Mouse (Mus musculus) heart, embryonic 11.5 days (tissue): Measurements from ENCODE around the gene Nxn. TPM values are rescaled to one million over a fixed set of nuclear protein-coding genes. Genes with fewer than 3 reads are reported as not detected.

Experiments
- ATAC-seq: fragments of 200-750 bp; cut with Nextera tagmentation; replicated peaks from 2 replicates; pipeline ENCODE4 v1.8.0; 2017; ENCODE audit warnings: moderate library complexity; ENCODE audit not compliant: insufficient number of reproducible peaks, low FRiP score, low TSS enrichment
- H3K27ac ChIP-seq: fragments of 300-500 bp; sonication (generic); 2 replicates; pipeline ENCODE4 v1.5.1; 2014; ENCODE audit warnings: mild to moderate bottlenecking, low read depth, low read length
- H3K27me3 ChIP-seq: fragments of 300-500 bp; sonication (generic); 2 replicates; pipeline ENCODE4 v1.6.1; 2014; ENCODE audit warnings: mild to moderate bottlenecking, low read length, mixed read lengths; ENCODE audit not compliant: control insufficient read depth, insufficient read depth
- H3K36me3 ChIP-seq: fragments of 300-500 bp; sonication (generic); 2 replicates; pipeline ENCODE4 v1.6.1; 2014; ENCODE audit warnings: mild to moderate bottlenecking, low read length, moderate library complexity, mixed read lengths; ENCODE audit not compliant: control insufficient read depth, insufficient read depth
- H3K4me1 ChIP-seq: fragments of 300-500 bp; sonication (generic); 2 replicates; pipeline ENCODE4 v1.6.1; 2014; ENCODE audit warnings: low read length; ENCODE audit not compliant: control insufficient read depth, insufficient read depth
- H3K4me2 ChIP-seq: fragments of 300-500 bp; sonication (generic); 2 replicates; pipeline ENCODE4 v1.6.1; 2014; ENCODE audit warnings: mild to moderate bottlenecking, moderate library complexity
- H3K4me3 ChIP-seq: fragments of 300-500 bp; sonication (generic); 2 replicates; pipeline ENCODE4 v1.5.1; 2014; ENCODE audit warnings: low read depth, low read length
- H3K9ac ChIP-seq: fragments of 300-500 bp; sonication (generic); 2 replicates; pipeline ENCODE4 v1.6.1; 2014; ENCODE audit warnings: mild to moderate bottlenecking, low read depth, low read length, moderate library complexity
- H3K9me3 ChIP-seq: fragments of 300-500 bp; sonication (generic); replicated peaks from 2 replicates; pipeline ENCODE4 v1.6.1; 2016; ENCODE audit warnings: low read length; ENCODE audit not compliant: control insufficient read depth
- WGBS: fragments of 180-500 bp; shearing (Covaris S2); extraction: QIAGEN DNeasy Blood & Tissue Kit; methylation state at CpG from one replicate; pipeline ENCODE4 v1.1.7; 2014; ENCODE audit not compliant: insufficient replicate concordance; 5-methylcytosine and 5-hydroxymethylcytosine counted together
- polyA plus RNA-seq: library from polyadenylated mRNA; unstranded; fragments of >200 nt; fragmentation: Nextera tagmentation; extraction: Ambion mirVana; gene quantifications from 2 replicates; pipeline ENCODE4 v1.2.1, GENCODE M21; 2014

The Nxn gene
- polyA plus RNA-seq, 1 experiment from 2014 or later: 21.6 TPM

- Histone ChIP-seq H3K4me3 (no peak overlapping the region), H3K9ac (no peak overlapping the region), H3K27ac (no peak overlapping the region), H3K4me1 (peaks cover 54% of the 10 kb centered on the region), H3K36me3 (no peaks in the 10 kb centered on the region), H3K27me3 (no peaks in the 10 kb centered on the region), H3K4me2 (no peak overlapping the region), H3K9me3 (no peaks in the 10 kb centered on the region)
- 33% methylated on average over 6 of the region's 6 CpGs for WGBS
- no peak for ATAC-seq
Measured at GRCm38 (mm10) chr11:76355425-76355824, 43.5 kb downstream of the Nxn start.

- Histone ChIP-seq H3K9ac (no peak overlapping the region), H3K27ac (no peak overlapping the region), H3K4me2 (no peak overlapping the region), H3K4me3 (no peak overlapping the region), H3K4me1 (peaks cover 44% of the 10 kb centered on the region), H3K27me3 (no peaks in the 10 kb centered on the region), H3K9me3 (no peaks in the 10 kb centered on the region), H3K36me3 (no peaks in the 10 kb centered on the region)
- no peak for ATAC-seq
- WGBS: 79% methylated on average over 16 of the region's 16 CpGs
Measured at GRCm38 (mm10) chr11:76352861-76353558, 45.9 kb downstream of the Nxn start.

GRCm38 (mm10) chr11:76351624-76352011 lies 47.3 kb downstream of the Nxn start:
- Histone ChIP-seq H3K9me3 (no peaks in the 10 kb centered on the region), H3K27ac (no peak overlapping the region), H3K36me3 (no peaks in the 10 kb centered on the region), H3K4me1 (peaks cover 34% of the 10 kb centered on the region), H3K27me3 (no peaks in the 10 kb centered on the region), H3K9ac (no peak overlapping the region), H3K4me2 (no peak overlapping the region), H3K4me3 (no peak overlapping the region)
- no peak for ATAC-seq
- 19% methylated on average over 3 of the region's 3 CpGs for WGBS

GRCm38 (mm10) chr11:76350931-76351623 lies 47.9 kb downstream of the Nxn start:
- no peak overlapping the region for H3K27ac ChIP-seq
- WGBS: 44% methylated on average over 10 of the region's 10 CpGs
- ATAC-seq: no peak
- no peaks in the 10 kb centered on the region for H3K27me3 ChIP-seq
- H3K9me3 ChIP-seq: no peaks in the 10 kb centered on the region
- no peak overlapping the region for H3K9ac ChIP-seq
- no peaks in the 10 kb centered on the region for H3K36me3 ChIP-seq
- H3K4me2 ChIP-seq: no peak overlapping the region
- peaks cover 34% of the 10 kb centered on the region for H3K4me1 ChIP-seq
- H3K4me3 ChIP-seq: no peak overlapping the region

GRCm38 (mm10) chr11:76349833-76350232 lies 49.1 kb downstream of the Nxn start:
- peaks cover 24% of the 10 kb centered on the region for H3K4me1 ChIP-seq
- no peaks in the 10 kb centered on the region for H3K27me3 ChIP-seq
- peak overlapping the region; percentile 35; the same call in 1 of the 2 replicates for H3K27ac ChIP-seq
- no peaks in the 10 kb centered on the region for H3K36me3 ChIP-seq
- H3K4me2 ChIP-seq: no peak overlapping the region
- no peak overlapping the region for H3K4me3 ChIP-seq
- no peaks in the 10 kb centered on the region for H3K9me3 ChIP-seq
- WGBS: 61% methylated on average over 5 of the region's 5 CpGs
- H3K9ac ChIP-seq: no peak overlapping the region
- ATAC-seq: no peak

- WGBS: 78% methylated on average over 4 of the region's 4 CpGs
- Histone ChIP-seq H3K27me3 (no peaks in the 10 kb centered on the region), H3K36me3 (no peaks in the 10 kb centered on the region), H3K4me2 (no peak overlapping the region), H3K9ac (no peak overlapping the region), H3K9me3 (no peaks in the 10 kb centered on the region), H3K4me1 (peaks cover 36% of the 10 kb centered on the region), H3K27ac (no peak overlapping the region), H3K4me3 (no peak overlapping the region)
- ATAC-seq: no peak
Measured at GRCm38 (mm10) chr11:76347589-76347988, 51.4 kb downstream of the Nxn start.

GRCm38 (mm10) chr11:76343031-76343430 lies 55.9 kb downstream of the Nxn start:
- Histone ChIP-seq H3K9ac (no peak overlapping the region), H3K9me3 (no peaks in the 10 kb centered on the region), H3K4me2 (no peak overlapping the region), H3K4me1 (peaks cover 15% of the 10 kb centered on the region), H3K4me3 (no peak overlapping the region), H3K27ac (no peak overlapping the region), H3K27me3 (no peaks in the 10 kb centered on the region), H3K36me3 (no peaks in the 10 kb centered on the region)
- ATAC-seq: no peak
- WGBS: 40% methylated on average over 9 of the region's 9 CpGs

- H3K4me3 ChIP-seq: no peak overlapping the region
- no peaks in the 10 kb centered on the region for H3K9me3 ChIP-seq
- H3K27me3 ChIP-seq: no peaks in the 10 kb centered on the region
- no peak overlapping the region for H3K4me2 ChIP-seq
- 0 out of 2 replicates have a peak overlapping the region, but pooled peaks have one; percentile 15 for H3K27ac ChIP-seq
- 69% methylated on average over 14 of the region's 14 CpGs for WGBS
- no peaks in the 10 kb centered on the region for H3K36me3 ChIP-seq
- H3K9ac ChIP-seq: no peak overlapping the region
- H3K4me1 ChIP-seq: peaks cover 15% of the 10 kb centered on the region
- no peak for ATAC-seq
Measured at GRCm38 (mm10) chr11:76341884-76342645, 56.9 kb downstream of the Nxn start.
